Mouse (Mus musculus): ENCODE results near the gene Fignl1. TPM values are rescaled to one million over a fixed set of nuclear protein-coding genes. Genes with fewer than 3 reads are reported as not detected.

The Fignl1 gene
- total and polyA plus RNA-seq, 2 experiments from 2014 or later: 2.2 to 4.4 TPM

DNA sequence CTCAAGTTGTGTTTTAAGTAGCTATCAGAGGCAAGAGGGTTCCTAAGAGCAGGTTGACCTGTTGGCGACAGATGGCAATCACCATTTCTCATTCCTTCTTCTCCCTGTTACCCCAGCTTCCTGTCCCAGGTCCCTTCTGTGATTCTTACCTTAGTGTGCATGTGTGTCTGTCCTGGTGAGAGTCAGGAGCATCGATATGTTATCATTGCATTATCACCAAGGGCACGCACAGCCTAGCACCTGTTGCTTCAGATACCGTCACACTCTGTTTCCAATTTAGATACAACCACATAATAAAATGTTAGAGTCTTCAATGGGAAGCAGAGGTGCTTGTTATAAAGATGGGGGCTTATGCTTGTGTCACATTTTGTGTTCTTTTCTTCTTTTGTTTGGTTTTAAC is 36.6 kb downstream of the Fignl1 start:
- H3K27me3 ChIP-seq (ENCODE audit: insufficient read depth, low read length): no peaks in the 10 kb centered on the region
- no peak overlapping the region for H3K4me2 ChIP-seq (ENCODE audit: low read depth, low read length, poor library complexity, severe bottlenecking)
- TF ChIP-seq CTCF (IDR thresholded peaks at IDR 0.05): no peak
- H3K9ac ChIP-seq (replicated peaks; ENCODE audit: low read length, poor library complexity, severe bottlenecking): no peak overlapping the region
- H3K4me3 ChIP-seq (ENCODE audit: low read depth, low read length): no peak overlapping the region
- H3K36me3 ChIP-seq (ENCODE audit: insufficient read depth, low read length): no peaks in the 10 kb centered on the region
- 91% methylated on average over 4 of the region's 4 CpGs for WGBS
- H3K9me3 ChIP-seq (ENCODE audit: low read length): no peaks in the 10 kb centered on the region
- no peaks in the 10 kb centered on the region for H3K4me1 ChIP-seq (ENCODE audit: insufficient read depth, low read length)
- H3K27ac ChIP-seq (ENCODE audit: low read depth, low read length): no peak overlapping the region
- DNase-seq (ENCODE audit: low spot score): no peak
- no peak for ATAC-seq (ENCODE audit: low FRiP score)

DNA sequence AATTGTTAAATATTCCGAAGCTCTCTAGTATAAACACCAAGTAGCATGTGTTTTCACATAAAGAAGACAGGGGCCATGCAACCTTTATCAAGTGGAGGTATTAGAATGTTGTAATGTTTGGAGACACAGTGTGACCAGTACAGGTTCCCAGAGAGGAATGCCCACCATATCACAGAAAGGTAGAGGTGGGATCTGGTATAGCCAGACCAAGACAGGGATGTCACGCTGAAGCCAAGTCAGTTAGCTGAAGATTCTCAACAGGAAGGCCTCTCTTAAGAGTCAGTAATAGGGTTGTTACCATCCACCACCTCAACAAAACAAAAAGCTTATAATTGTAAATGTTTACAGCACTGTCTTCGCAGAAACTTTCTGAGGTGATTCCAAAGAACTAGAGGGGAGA is 38.1 kb downstream of the Fignl1 start:
- WGBS: 91% methylated on average over 3 of the region's 3 CpGs
- no peak for ATAC-seq (ENCODE audit: low FRiP score)
- no peak for TF ChIP-seq CTCF (IDR thresholded peaks at IDR 0.05)
- no peaks in the 10 kb centered on the region for H3K4me1 ChIP-seq (ENCODE audit: insufficient read depth, low read length)
- H3K9me3 ChIP-seq (ENCODE audit: low read length): no peaks in the 10 kb centered on the region
- H3K27ac ChIP-seq (ENCODE audit: low read depth, low read length): no peak overlapping the region
- H3K27me3 ChIP-seq (ENCODE audit: insufficient read depth, low read length): no peaks in the 10 kb centered on the region
- no peaks in the 10 kb centered on the region for H3K36me3 ChIP-seq (ENCODE audit: insufficient read depth, low read length)
- no peak overlapping the region for H3K4me3 ChIP-seq (ENCODE audit: low read depth, low read length)
- no peak overlapping the region for H3K4me2 ChIP-seq (ENCODE audit: low read depth, low read length, poor library complexity, severe bottlenecking)
- no peak overlapping the region for H3K9ac ChIP-seq (replicated peaks; ENCODE audit: low read length, poor library complexity, severe bottlenecking)
- no peak for DNase-seq (ENCODE audit: low spot score)

DNA sequence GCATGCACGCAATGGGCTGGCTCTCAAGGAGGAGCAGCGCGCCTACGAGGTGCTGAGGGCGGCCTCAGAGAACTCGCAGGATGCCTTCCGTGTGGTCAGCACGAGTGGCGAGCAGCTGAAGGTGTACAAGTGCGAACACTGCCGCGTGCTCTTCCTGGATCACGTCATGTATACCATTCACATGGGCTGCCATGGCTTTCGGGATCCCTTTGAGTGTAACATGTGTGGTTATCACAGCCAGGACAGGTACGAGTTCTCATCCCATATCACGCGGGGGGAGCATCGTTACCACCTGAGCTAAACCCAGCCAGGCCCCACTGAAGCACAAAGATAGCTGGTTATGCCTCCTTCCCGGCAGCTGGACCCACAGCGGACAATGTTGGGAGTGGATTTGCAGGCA is 39.5 kb downstream of the Fignl1 start:
- DNase-seq (ENCODE audit: low spot score) (no peak), ATAC-seq (ENCODE audit: low FRiP score) (no peak)
- H3K4me1 ChIP-seq (ENCODE audit: insufficient read depth, low read length): no peaks in the 10 kb centered on the region
- no peak overlapping the region for H3K4me3 ChIP-seq (ENCODE audit: low read depth, low read length)
- H3K4me2 ChIP-seq (ENCODE audit: low read depth, low read length, poor library complexity, severe bottlenecking): no peak overlapping the region
- H3K27ac ChIP-seq (ENCODE audit: low read depth, low read length): no peak overlapping the region
- TF ChIP-seq CTCF (IDR thresholded peaks at IDR 0.05): no peak
- no peak overlapping the region for H3K9ac ChIP-seq (replicated peaks; ENCODE audit: low read length, poor library complexity, severe bottlenecking)
- no peaks in the 10 kb centered on the region for H3K9me3 ChIP-seq (ENCODE audit: low read length)
- no peaks in the 10 kb centered on the region for H3K27me3 ChIP-seq (ENCODE audit: insufficient read depth, low read length)
- no peaks in the 10 kb centered on the region for H3K36me3 ChIP-seq (ENCODE audit: insufficient read depth, low read length)
- WGBS: 92% methylated on average over 20 of the region's 20 CpGs

DNA sequence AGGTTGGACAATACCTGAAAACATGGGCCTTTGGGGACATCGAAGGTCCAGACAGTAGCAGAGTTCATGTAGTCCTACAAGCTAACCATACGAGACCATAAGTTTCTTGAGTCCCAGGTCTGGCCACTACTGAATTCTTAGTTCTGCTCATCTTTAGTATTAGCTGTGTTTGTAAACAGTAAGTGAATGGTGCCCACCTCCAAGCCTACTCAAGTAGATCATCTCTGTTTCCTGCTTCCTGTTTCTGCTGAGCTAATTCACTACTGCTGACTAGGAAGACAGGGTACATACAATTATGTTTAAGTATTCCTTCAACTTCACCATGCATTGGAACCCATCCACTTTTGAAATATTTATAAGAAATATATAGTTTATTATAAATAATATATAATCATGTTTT is 40.7 kb downstream of the Fignl1 start:
- H3K36me3 ChIP-seq (ENCODE audit: insufficient read depth, low read length): no peaks in the 10 kb centered on the region
- no peaks in the 10 kb centered on the region for H3K9me3 ChIP-seq (ENCODE audit: low read length)
- no peak for DNase-seq (ENCODE audit: low spot score)
- H3K4me2 ChIP-seq (ENCODE audit: low read depth, low read length, poor library complexity, severe bottlenecking): no peak overlapping the region
- no peak overlapping the region for H3K9ac ChIP-seq (replicated peaks; ENCODE audit: low read length, poor library complexity, severe bottlenecking)
- WGBS: 94% methylated on average over 2 of the region's 2 CpGs
- H3K4me1 ChIP-seq (ENCODE audit: insufficient read depth, low read length): no peaks in the 10 kb centered on the region
- no peaks in the 10 kb centered on the region for H3K27me3 ChIP-seq (ENCODE audit: insufficient read depth, low read length)
- no peak overlapping the region for H3K27ac ChIP-seq (ENCODE audit: low read depth, low read length)
- no peak for TF ChIP-seq CTCF (IDR thresholded peaks at IDR 0.05)
- no peak for ATAC-seq (ENCODE audit: low FRiP score)
- no peak overlapping the region for H3K4me3 ChIP-seq (ENCODE audit: low read depth, low read length)

DNA sequence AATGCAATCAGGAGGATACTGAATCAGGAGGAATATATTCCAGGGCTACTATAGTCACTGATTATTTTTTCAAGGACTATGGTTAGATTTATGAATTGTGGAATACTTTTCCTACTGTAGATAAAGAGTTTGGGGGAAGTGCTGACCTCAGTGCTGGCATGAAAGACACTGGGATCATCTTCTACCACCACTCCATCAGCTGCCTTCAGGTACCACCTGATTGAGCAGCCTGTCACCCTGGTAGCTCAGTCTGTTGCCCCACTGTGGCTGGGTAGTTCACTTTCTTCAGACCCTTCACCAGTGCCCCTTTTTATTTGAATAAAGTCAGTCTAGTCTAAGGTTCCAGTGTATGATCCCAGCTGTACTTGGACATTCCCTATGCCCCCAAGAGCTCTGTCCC is 42.0 kb downstream of the Fignl1 start:
- no peak overlapping the region for H3K27ac ChIP-seq (ENCODE audit: low read depth, low read length)
- ATAC-seq (ENCODE audit: low FRiP score) (no peak), DNase-seq (ENCODE audit: low spot score) (no peak)
- H3K9me3 ChIP-seq (ENCODE audit: low read length): no peaks in the 10 kb centered on the region
- H3K4me3 ChIP-seq (ENCODE audit: low read depth, low read length): no peak overlapping the region
- no peak overlapping the region for H3K9ac ChIP-seq (replicated peaks; ENCODE audit: low read length, poor library complexity, severe bottlenecking)
- TF ChIP-seq CTCF (IDR thresholded peaks at IDR 0.05): no peak
- no peaks in the 10 kb centered on the region for H3K36me3 ChIP-seq (ENCODE audit: insufficient read depth, low read length)
- H3K27me3 ChIP-seq (ENCODE audit: insufficient read depth, low read length): no peaks in the 10 kb centered on the region
- H3K4me1 ChIP-seq (ENCODE audit: insufficient read depth, low read length): no peaks in the 10 kb centered on the region
- H3K4me2 ChIP-seq (ENCODE audit: low read depth, low read length, poor library complexity, severe bottlenecking): no peak overlapping the region

DNA sequence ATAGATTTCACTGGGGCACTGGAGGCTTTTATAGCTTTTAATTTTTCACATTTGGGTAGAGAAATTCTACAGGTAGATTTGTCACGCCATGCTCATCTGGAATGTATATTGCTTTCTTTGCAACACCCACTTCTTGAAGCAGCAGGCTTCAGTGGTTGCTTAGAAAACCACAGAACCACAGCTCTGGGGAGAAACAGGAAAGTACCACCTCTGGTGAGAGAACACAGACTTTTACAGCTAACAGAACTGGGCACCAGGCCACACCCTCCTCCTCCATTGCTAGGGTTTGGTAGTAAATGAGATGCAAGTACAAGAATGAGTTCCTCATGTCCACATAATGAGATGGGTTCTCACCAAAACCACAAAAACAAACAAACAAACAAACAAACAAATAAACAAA is 42.7 kb downstream of the Fignl1 start:
- no peak overlapping the region for H3K4me3 ChIP-seq (ENCODE audit: low read depth, low read length)
- no peaks in the 10 kb centered on the region for H3K9me3 ChIP-seq (ENCODE audit: low read length)
- no peak overlapping the region for H3K27ac ChIP-seq (ENCODE audit: low read depth, low read length)
- WGBS: 93% methylated on average over 1 of the region's 1 CpGs
- no peak overlapping the region for H3K4me2 ChIP-seq (ENCODE audit: low read depth, low read length, poor library complexity, severe bottlenecking)
- H3K36me3 ChIP-seq (ENCODE audit: insufficient read depth, low read length): no peaks in the 10 kb centered on the region
- no peaks in the 10 kb centered on the region for H3K27me3 ChIP-seq (ENCODE audit: insufficient read depth, low read length)
- TF ChIP-seq CTCF (IDR thresholded peaks at IDR 0.05): no peak
- H3K4me1 ChIP-seq (ENCODE audit: insufficient read depth, low read length): no peaks in the 10 kb centered on the region
- ATAC-seq (ENCODE audit: low FRiP score) (no peak), DNase-seq (ENCODE audit: low spot score) (no peak)
- no peak overlapping the region for H3K9ac ChIP-seq (replicated peaks; ENCODE audit: low read length, poor library complexity, severe bottlenecking)

DNA sequence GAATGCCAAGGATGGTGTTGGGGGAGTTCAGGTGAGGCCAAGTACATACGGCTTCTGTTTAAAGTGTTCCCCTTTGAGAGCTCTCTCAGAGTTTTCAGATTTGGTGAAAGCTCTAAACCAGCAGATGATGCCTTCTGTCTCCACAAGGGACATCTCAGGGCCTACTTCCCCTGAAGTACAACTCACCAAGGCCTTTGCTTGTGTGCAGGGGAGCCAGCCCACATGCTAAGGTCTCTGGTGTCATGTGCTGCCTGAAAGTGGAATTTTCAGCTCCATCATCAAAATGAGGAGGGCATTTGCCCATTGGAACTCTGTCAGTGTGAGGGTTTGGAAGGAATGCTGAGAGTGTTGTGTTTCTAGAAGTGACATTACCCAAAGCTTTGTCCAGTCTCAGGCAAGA is 43.3 kb downstream of the Fignl1 start:
- H3K27me3 ChIP-seq (ENCODE audit: insufficient read depth, low read length): no peaks in the 10 kb centered on the region
- DNase-seq (ENCODE audit: low spot score) (no peak), ATAC-seq (ENCODE audit: low FRiP score) (no peak)
- H3K4me1 ChIP-seq (ENCODE audit: insufficient read depth, low read length): no peaks in the 10 kb centered on the region
- no peak overlapping the region for H3K4me2 ChIP-seq (ENCODE audit: low read depth, low read length, poor library complexity, severe bottlenecking)
- H3K27ac ChIP-seq (ENCODE audit: low read depth, low read length): no peak overlapping the region
- H3K4me3 ChIP-seq (ENCODE audit: low read depth, low read length): no peak overlapping the region
- no peaks in the 10 kb centered on the region for H3K36me3 ChIP-seq (ENCODE audit: insufficient read depth, low read length)
- 73% methylated on average over 1 of the region's 1 CpGs for WGBS
- H3K9ac ChIP-seq (replicated peaks; ENCODE audit: low read length, poor library complexity, severe bottlenecking): no peak overlapping the region
- TF ChIP-seq CTCF (IDR thresholded peaks at IDR 0.05): no peak
- no peaks in the 10 kb centered on the region for H3K9me3 ChIP-seq (ENCODE audit: low read length)
